Mouse (Mus musculus): ENCODE data around the gene Cpne4. TPM values are rescaled to one million over a fixed set of nuclear protein-coding genes. Genes with fewer than 3 reads are reported as not detected.

The Cpne4 gene
- polyA plus RNA-seq, 1 experiment from 2014 or later: 0.12 TPM

GRCm38 (mm10) chr9:104616691-104617090, 69.6 kb downstream of the Cpne4 start:
- Histone ChIP-seq H3K36me3 (ENCODE audit: insufficient read depth) (no peaks in the 10 kb centered on the region), H3K9me3 (ENCODE audit: low read depth, low read length) (no peaks in the 10 kb centered on the region), H3K27ac (ENCODE audit: low read depth) (no peak overlapping the region), H3K27me3 (ENCODE audit: insufficient read depth, low read length) (no peaks in the 10 kb centered on the region), H3K9ac (no peak overlapping the region), H3K4me2 (no peak overlapping the region), H3K4me1 (ENCODE audit: insufficient read depth) (no peaks in the 10 kb centered on the region), H3K4me3 (ENCODE audit: low read depth, low read length) (no peak overlapping the region)
- no peak for ATAC-seq (ENCODE audit: insufficient read depth)
- DNase-seq: no peak
- TF ChIP-seq CTCF (IDR thresholded peaks at IDR 0.05; ENCODE audit: low read depth): no peak
- WGBS: 54% methylated on average over 6 of the region's 6 CpGs

- DNase-seq (no peak), ATAC-seq (ENCODE audit: insufficient read depth) (no peak)
- Histone ChIP-seq H3K9me3 (ENCODE audit: low read depth, low read length) (no peaks in the 10 kb centered on the region), H3K4me3 (ENCODE audit: low read depth, low read length) (no peak overlapping the region), H3K4me2 (no peak overlapping the region), H3K4me1 (ENCODE audit: insufficient read depth) (no peaks in the 10 kb centered on the region), H3K36me3 (ENCODE audit: insufficient read depth) (no peaks in the 10 kb centered on the region), H3K9ac (no peak overlapping the region), H3K27ac (ENCODE audit: low read depth) (no peak overlapping the region), H3K27me3 (ENCODE audit: insufficient read depth, low read length) (no peaks in the 10 kb centered on the region)
- 64% methylated on average over 4 of the region's 4 CpGs for WGBS
- TF ChIP-seq CTCF (IDR thresholded peaks at IDR 0.05; ENCODE audit: low read depth): no peak
These were observed 76.5 kb downstream of the Cpne4 start for GRCm38 (mm10) chr9:104623564-104623963.

- Histone ChIP-seq H3K4me1 (ENCODE audit: insufficient read depth) (no peaks in the 10 kb centered on the region), H3K9me3 (ENCODE audit: low read depth, low read length) (no peaks in the 10 kb centered on the region), H3K9ac (no peak overlapping the region), H3K27ac (ENCODE audit: low read depth) (no peak overlapping the region), H3K4me2 (no peak overlapping the region), H3K27me3 (ENCODE audit: insufficient read depth, low read length) (no peaks in the 10 kb centered on the region), H3K4me3 (ENCODE audit: low read depth, low read length) (no peak overlapping the region), H3K36me3 (ENCODE audit: insufficient read depth) (no peaks in the 10 kb centered on the region)
- TF ChIP-seq CTCF (IDR thresholded peaks at IDR 0.05; ENCODE audit: low read depth): no peak
- 31% methylated on average over 7 of the region's 7 CpGs for WGBS
- DNase-seq (no peak), ATAC-seq (ENCODE audit: insufficient read depth) (no peak)
These were observed 80.7 kb downstream of the Cpne4 start for GRCm38 (mm10) chr9:104627816-104628215.

- H3K27me3 ChIP-seq (ENCODE audit: insufficient read depth, low read length): no peaks in the 10 kb centered on the region
- DNase-seq (no peak), ATAC-seq (ENCODE audit: insufficient read depth) (no peak)
- TF ChIP-seq CTCF (IDR thresholded peaks at IDR 0.05; ENCODE audit: low read depth): no peak
- 56% methylated on average over 7 of the region's 7 CpGs for WGBS
- H3K27ac ChIP-seq (ENCODE audit: low read depth): no peak overlapping the region
- H3K9ac ChIP-seq: no peak overlapping the region
- H3K36me3 ChIP-seq (ENCODE audit: insufficient read depth): no peaks in the 10 kb centered on the region
- no peak overlapping the region for H3K4me2 ChIP-seq
- no peaks in the 10 kb centered on the region for H3K4me1 ChIP-seq (ENCODE audit: insufficient read depth)
- H3K9me3 ChIP-seq (ENCODE audit: low read depth, low read length): no peaks in the 10 kb centered on the region
- no peak overlapping the region for H3K4me3 ChIP-seq (ENCODE audit: low read depth, low read length)
These were observed 82.2 kb downstream of the Cpne4 start for GRCm38 (mm10) chr9:104629282-104629681.

- Histone ChIP-seq H3K27me3 (ENCODE audit: insufficient read depth, low read length) (no peaks in the 10 kb centered on the region), H3K9ac (no peak overlapping the region), H3K9me3 (ENCODE audit: low read depth, low read length) (no peaks in the 10 kb centered on the region), H3K4me1 (ENCODE audit: insufficient read depth) (no peaks in the 10 kb centered on the region), H3K27ac (ENCODE audit: low read depth) (no peak overlapping the region), H3K36me3 (ENCODE audit: insufficient read depth) (no peaks in the 10 kb centered on the region), H3K4me3 (ENCODE audit: low read depth, low read length) (no peak overlapping the region), H3K4me2 (no peak overlapping the region)
- peak; percentile 48 for DNase-seq
- TF ChIP-seq CTCF (IDR thresholded peaks at IDR 0.05; ENCODE audit: low read depth): no peak
- 41% methylated on average over 5 of the region's 5 CpGs for WGBS
- ATAC-seq (ENCODE audit: insufficient read depth): peak; percentile 65; the same call in 1 of the 2 replicates
These were observed 99.4 kb downstream of the Cpne4 start for GRCm38 (mm10) chr9:104646348-104646994.

- Histone ChIP-seq H3K36me3 (ENCODE audit: insufficient read depth) (no peaks in the 10 kb centered on the region), H3K27me3 (ENCODE audit: insufficient read depth, low read length) (no peaks in the 10 kb centered on the region), H3K9ac (no peak overlapping the region), H3K9me3 (ENCODE audit: low read depth, low read length) (no peaks in the 10 kb centered on the region), H3K4me1 (ENCODE audit: insufficient read depth) (no peaks in the 10 kb centered on the region), H3K27ac (ENCODE audit: low read depth) (no peak overlapping the region), H3K4me2 (no peak overlapping the region), H3K4me3 (ENCODE audit: low read depth, low read length) (no peak overlapping the region)
- no peak for TF ChIP-seq CTCF (IDR thresholded peaks at IDR 0.05; ENCODE audit: low read depth)
- WGBS: 72% methylated on average over 9 of the region's 9 CpGs
- DNase-seq: no peak
- ATAC-seq (ENCODE audit: insufficient read depth): no peak
These were observed 105.7 kb downstream of the Cpne4 start for GRCm38 (mm10) chr9:104652691-104653261.

- Histone ChIP-seq H3K4me1 (ENCODE audit: insufficient read depth) (no peaks in the 10 kb centered on the region), H3K9ac (no peak overlapping the region), H3K4me2 (no peak overlapping the region), H3K36me3 (ENCODE audit: insufficient read depth) (no peaks in the 10 kb centered on the region), H3K9me3 (ENCODE audit: low read depth, low read length) (no peaks in the 10 kb centered on the region), H3K27ac (ENCODE audit: low read depth) (no peak overlapping the region), H3K27me3 (ENCODE audit: insufficient read depth, low read length) (no peaks in the 10 kb centered on the region), H3K4me3 (ENCODE audit: low read depth, low read length) (no peak overlapping the region)
- 40% methylated on average over 4 of the region's 4 CpGs for WGBS
- ATAC-seq (ENCODE audit: insufficient read depth): peak; percentile 58; the same call in 1 of the 2 replicates
- peak; percentile 57 for DNase-seq
- no peak for TF ChIP-seq CTCF (IDR thresholded peaks at IDR 0.05; ENCODE audit: low read depth)
These were observed 112.7 kb downstream of the Cpne4 start for GRCm38 (mm10) chr9:104659758-104660157.
